In genomic region chr13:37873125-37873891, GRCm38 (mm10) we compare ENCODE assay signal across 9 mouse cellular contexts.
A peak's percentile ranks its signal among the peaks of the same experiment; 100 is the strongest.
DNase-seq lines count a peak whose midpoint lies in the region; ATAC-seq lines count a peak whose summit lies in the region.
"Had no signal": no experiment of that assay in that cellular context is flagged by ENCODE, and none has a peak within 500 bp of the region (broad histone marks: within the 10 kb centered on the region; RNA-seq: fewer than 3 reads in every experiment).

No protein-coding gene starts in this region.

- H3K4me2 ChIP-seq in forebrain, embryonic 14.5 days (ENCODE audit: low read length) = no peak overlapping the region
- peak overlapping the region; percentile 17 for H3K4me2 ChIP-seq in liver, embryonic 16.5 days (ENCODE audit: low read depth, low read length)

- ATAC-seq in forebrain, embryonic 14.5 days = no peak
- ATAC-seq in liver, embryonic 16.5 days (ENCODE audit: low read depth) = peak; percentile 61

- H3K27ac ChIP-seq in forebrain, embryonic 10.5 days = peak overlapping the region; percentile 25
- H3K27ac ChIP-seq in forebrain, embryonic 14.5 days (ENCODE audit: low read depth, low read length) = no peak overlapping the region
- H3K27ac ChIP-seq in liver, embryonic 16.5 days (ENCODE audit: low read length) = peak overlapping the region; percentile 86

- no peak overlapping the region for H3K4me3 ChIP-seq in forebrain, embryonic 10.5 days
- H3K4me3 ChIP-seq in forebrain, embryonic 14.5 days (ENCODE audit: low read depth, low read length) = no peak overlapping the region
- H3K4me3 ChIP-seq in liver, embryonic 16.5 days (ENCODE audit: low read depth, low read length) = no peak overlapping the region

- no peaks in the 10 kb centered on the region for H3K36me3 ChIP-seq in forebrain, embryonic 10.5 days (replicated peaks)
- H3K36me3 ChIP-seq in forebrain, embryonic 14.5 days (ENCODE audit: control insufficient read depth, insufficient read depth, low read length) = no peaks in the 10 kb centered on the region
- H3K36me3 ChIP-seq in liver, embryonic 16.5 days (ENCODE audit: control insufficient read depth, insufficient read depth) = no peaks in the 10 kb centered on the region

- intact Hi-C loops in left cerebral cortex, postnatal 10 days (cut with DNase I) = no loop called here

- no peaks in the 10 kb centered on the region for H3K27me3 ChIP-seq in forebrain, embryonic 10.5 days (ENCODE audit: poor library complexity, severe bottlenecking)
- no peaks in the 10 kb centered on the region for H3K27me3 ChIP-seq in forebrain, embryonic 14.5 days (replicated peaks; ENCODE audit: control insufficient read depth, insufficient read depth, low read length)
- no peaks in the 10 kb centered on the region for H3K27me3 ChIP-seq in liver, embryonic 16.5 days (ENCODE audit: control insufficient read depth, insufficient read depth, low read depth, low read length)

- 70% methylated on average over 7 of the region's 7 CpGs for WGBS in forebrain, embryonic 10.5 days
- WGBS in forebrain, embryonic 14.5 days = 73% methylated on average over 7 of the region's 7 CpGs
- WGBS in liver, embryonic 16.5 days (ENCODE audit: insufficient replicate concordance) = 21% methylated on average over 7 of the region's 7 CpGs

- no peaks in the 10 kb centered on the region for H3K9me3 ChIP-seq in forebrain, embryonic 10.5 days
- H3K9me3 ChIP-seq in forebrain, embryonic 14.5 days (replicated peaks; ENCODE audit: control insufficient read depth, low read length) = no peaks in the 10 kb centered on the region
- no peaks in the 10 kb centered on the region for H3K9me3 ChIP-seq in liver, embryonic 16.5 days (replicated peaks; ENCODE audit: control insufficient read depth, low read length)

- DNase-seq in forebrain, embryonic 10.5 days (ENCODE audit: extremely low spot score, low spot score) = no peak
- no peak for DNase-seq in forebrain, embryonic 14.5 days (ENCODE audit: low spot score)
- peak; percentile 43 for DNase-seq in thymus, postnatal 0 days (ENCODE audit: low spot score)
- no peak for DNase-seq in thymus, postnatal 10 days (ENCODE audit: low spot score in 2 of 2)
- no peak for DNase-seq in layer of hippocampus, postnatal 36 days
- DNase-seq in left cerebral cortex, postnatal 10 days (ENCODE audit: extremely low spot score in 1 of 2, low spot score in 2 of 2) = no peak
- DNase-seq in retina, embryonic 14.5 days (ENCODE audit: low spot score) = no peak
- DNase-seq: gastrocnemius, postnatal 10 days had no signal

- peaks cover 21% of the 10 kb centered on the region for H3K4me1 ChIP-seq in forebrain, embryonic 10.5 days
- H3K4me1 ChIP-seq in forebrain, embryonic 14.5 days (ENCODE audit: control insufficient read depth, insufficient read depth, low read length) = no peaks in the 10 kb centered on the region
- H3K4me1 ChIP-seq in liver, embryonic 16.5 days (ENCODE audit: control insufficient read depth, low read depth, low read length) = peaks cover 86% of the 10 kb centered on the region

- H3K9ac ChIP-seq in forebrain, embryonic 14.5 days (ENCODE audit: low read length) = no peak overlapping the region
- H3K9ac ChIP-seq in liver, embryonic 16.5 days (ENCODE audit: low read depth, low read length) = peak overlapping the region; percentile 39
